In genomic region chr4:136786453-136787276, GRCm38 (mm10) we compare ENCODE assay signal across 11 mouse cellular contexts. TPM values are rescaled to one million over a fixed set of nuclear protein-coding genes. Genes with fewer than 3 reads are reported as not detected.
A peak's percentile ranks its signal among the peaks of the same experiment; 100 is the strongest.
DNase-seq lines count a peak whose midpoint lies in the region; ATAC-seq lines count a peak whose summit lies in the region.
"Had no signal": no experiment of that assay in that cellular context is flagged by ENCODE, and none has a peak within 500 bp of the region (broad histone marks: within the 10 kb centered on the region; RNA-seq: fewer than 3 reads in every experiment).

No protein-coding gene starts in this region.

- no peaks in the 10 kb centered on the region for H3K9me3 ChIP-seq in forebrain, embryonic 14.5 days (replicated peaks; ENCODE audit: control insufficient read depth, low read length)
- no peaks in the 10 kb centered on the region for H3K9me3 ChIP-seq in neural tube, embryonic 12.5 days
- H3K9me3 ChIP-seq: heart, embryonic 10.5 days; liver, embryonic 12.5 days; stomach, embryonic 15.5 days had no signal

- 15% methylated on average over 26 of the region's 26 CpGs for WGBS in forebrain, embryonic 14.5 days
- 28% methylated on average over 26 of the region's 26 CpGs for WGBS in neural tube, embryonic 12.5 days

- no peaks in the 10 kb centered on the region for H3K27me3 ChIP-seq in forebrain, embryonic 14.5 days (replicated peaks; ENCODE audit: control insufficient read depth, insufficient read depth, low read length)
- no peaks in the 10 kb centered on the region for H3K27me3 ChIP-seq in neural tube, embryonic 12.5 days (replicated peaks)
- H3K27me3 ChIP-seq: stomach, embryonic 15.5 days had no signal

- intact Hi-C loops in left cerebral cortex, postnatal 14 days (cut with DNase I): loop anchor here (5.0 kb wide), 2 partner anchors 44 to 46 kb away; no protein-coding TSS in a partner anchor
- intact Hi-C loops in heart, postnatal 10 days (cut with DNase I): no loop called here

- peak; percentile 75 for DNase-seq in brain, adult 2 months (ENCODE audit: low read depth, low spot score)
- DNase-seq in forebrain, embryonic 14.5 days (ENCODE audit: low spot score): peak; percentile 66
- peak; percentile 63 to 67 for DNase-seq in left cerebral cortex, postnatal 14 days (ENCODE audit: low spot score in 2 of 2)
- no peak for DNase-seq in B cell, adult 2 months
- DNase-seq in heart, postnatal 10 days: no peak
- DNase-seq in liver: no peak

- no peak overlapping the region for H3K4me3 ChIP-seq in forebrain, embryonic 14.5 days (ENCODE audit: low read depth, low read length)
- no peak overlapping the region for H3K4me3 ChIP-seq in neural tube, embryonic 12.5 days
- H3K4me3 ChIP-seq: heart, embryonic 10.5 days; liver, embryonic 12.5 days; stomach, embryonic 15.5 days had no signal

- H3K4me1 ChIP-seq in forebrain, embryonic 14.5 days (ENCODE audit: control insufficient read depth, insufficient read depth, low read length): peaks cover 26% of the 10 kb centered on the region
- peaks cover 75% of the 10 kb centered on the region for H3K4me1 ChIP-seq in neural tube, embryonic 12.5 days
- H3K4me1 ChIP-seq: liver, embryonic 12.5 days had no signal

- H3K4me2 ChIP-seq in forebrain, embryonic 14.5 days (ENCODE audit: low read length): no peak overlapping the region
- peak overlapping the region; percentile 16; the same call in 1 of the 2 replicates for H3K4me2 ChIP-seq in neural tube, embryonic 12.5 days (replicated peaks)
- H3K4me2 ChIP-seq: liver, embryonic 12.5 days; stomach, embryonic 15.5 days had no signal

- 0 out of 2 replicates have a peak overlapping the region, but pooled peaks have one; percentile 30 for H3K27ac ChIP-seq in forebrain, embryonic 14.5 days (ENCODE audit: low read depth, low read length)
- no peak overlapping the region for H3K27ac ChIP-seq in neural tube, embryonic 12.5 days
- H3K27ac ChIP-seq: heart, embryonic 10.5 days; liver, embryonic 12.5 days; stomach, embryonic 15.5 days had no signal

- H3K36me3 ChIP-seq in forebrain, embryonic 14.5 days (ENCODE audit: control insufficient read depth, insufficient read depth, low read length): no peaks in the 10 kb centered on the region
- H3K36me3 ChIP-seq in neural tube, embryonic 12.5 days: peaks cover 5% of the 10 kb centered on the region
- H3K36me3 ChIP-seq: heart, embryonic 10.5 days; liver, embryonic 12.5 days; stomach, embryonic 15.5 days had no signal

- peak; percentile 65 for ATAC-seq in forebrain, embryonic 14.5 days
- ATAC-seq in neural tube, embryonic 12.5 days (ENCODE audit: low FRiP score, low read depth): peak; percentile 39; the same call in 1 of the 2 replicates
- ATAC-seq in cerebellum, adult (ENCODE audit: insufficient number of reproducible peaks, low FRiP score, low TSS enrichment): no peak
- ATAC-seq: liver, embryonic 12.5 days had no signal

- H3K9ac ChIP-seq in forebrain, embryonic 14.5 days (ENCODE audit: low read length): no peak overlapping the region
- no peak overlapping the region for H3K9ac ChIP-seq in neural tube, embryonic 12.5 days
- H3K9ac ChIP-seq: liver, embryonic 12.5 days; stomach, embryonic 15.5 days had no signal

RNA-seq across cellular contexts. Expression of gene Ephb2, which starts 49.1 kb away (rescaled TPM):
- polyA plus RNA-seq in forebrain, embryonic 14.5 days (2014; fragmentation: Nextera tagmentation; extraction: Ambion mirVana): 9.3 and 9.6 TPM in 2 replicates
- total RNA-seq in left cerebral cortex, postnatal 14 days (2021): 10 to 100 TPM; 31.6 to 32.7 TPM
- polyA plus RNA-seq in neural tube, embryonic 12.5 days (2016; fragmentation: Nextera tagmentation; extraction: Ambion mirVana): 22.0 and 30.3 TPM in 2 replicates
- 1 to 10 TPM; 1.3 to 1.4 TPM for total RNA-seq in heart, postnatal 10 days (2021)

Comparison
In these comparisons a context has a peak if more than half of its experiments do, and no peak if none do; other contexts are left out.
1. DNase-seq: peak in brain, adult 2 months (single experiment), forebrain, embryonic 14.5 days (single experiment) and left cerebral cortex, postnatal 14 days (2 of 2); none in B cell, adult 2 months (0 of 2), heart, postnatal 10 days (0 of 2) and liver (single experiment).
2. RNA of gene Ephb2, which starts 49.1 kb away (total RNA-seq): 31.6 to 32.7 TPM in left cerebral cortex, postnatal 14 days; 1.3 to 1.4 TPM in heart, postnatal 10 days; every median in the first group is over 10 times any median in the second.